Mouse (Mus musculus): ENCODE data around the gene Abca3. TPM values are rescaled to one million over a fixed set of nuclear protein-coding genes. Genes with fewer than 3 reads are reported as not detected.

Gene Abca3
- polyA plus RNA-seq, 1 experiment from 2014 or later = 7.1 TPM

GRCm38 (mm10) chr17:24346831-24347230, 4.9 kb upstream of the Abca3 start:
- no peaks in the 10 kb centered on the region for H3K36me3 ChIP-seq (replicated peaks; ENCODE audit: insufficient read depth, low read length)
- 50% methylated on average over 7 of the region's 7 CpGs for WGBS (ENCODE audit: insufficient replicate concordance)
- H3K27ac ChIP-seq (ENCODE audit: low read depth) = no peak overlapping the region
- no peak overlapping the region for H3K4me2 ChIP-seq (ENCODE audit: low read depth, low read length)
- H3K4me1 ChIP-seq (ENCODE audit: insufficient read depth) = peaks cover 8% of the 10 kb centered on the region
- peaks cover 10% of the 10 kb centered on the region for H3K27me3 ChIP-seq (ENCODE audit: insufficient read depth, low read length)
- no peak for DNase-seq
- no peak overlapping the region for H3K4me3 ChIP-seq (ENCODE audit: low read depth, low read length)
- no peak overlapping the region for H3K9ac ChIP-seq (replicated peaks)
- ATAC-seq = no peak
- TF ChIP-seq EP300 (IDR thresholded peaks at IDR 0.05; ENCODE audit: low read depth) (no peak), CTCF (IDR thresholded peaks at IDR 0.05; ENCODE audit: low read depth) (no peak)
- H3K9me3 ChIP-seq (ENCODE audit: low read length) = no peaks in the 10 kb centered on the region

- no peak overlapping the region for H3K4me2 ChIP-seq (ENCODE audit: low read depth, low read length)
- TF ChIP-seq CTCF (IDR thresholded peaks at IDR 0.05; ENCODE audit: low read depth) = no peak
- no peak for TF ChIP-seq EP300 (IDR thresholded peaks at IDR 0.05; ENCODE audit: low read depth)
- H3K4me1 ChIP-seq (ENCODE audit: insufficient read depth) = peaks cover 27% of the 10 kb centered on the region
- H3K27me3 ChIP-seq (ENCODE audit: insufficient read depth, low read length) = peaks cover 10% of the 10 kb centered on the region
- no peak overlapping the region for H3K27ac ChIP-seq (ENCODE audit: low read depth)
- no peaks in the 10 kb centered on the region for H3K9me3 ChIP-seq (ENCODE audit: low read length)
- no peak for ATAC-seq
- no peaks in the 10 kb centered on the region for H3K36me3 ChIP-seq (replicated peaks; ENCODE audit: insufficient read depth, low read length)
- no peak overlapping the region for H3K4me3 ChIP-seq (ENCODE audit: low read depth, low read length)
- H3K9ac ChIP-seq (replicated peaks) = no peak overlapping the region
- 77% methylated on average over 2 of the region's 2 CpGs for WGBS (ENCODE audit: insufficient replicate concordance)
- DNase-seq = no peak
These were observed 2.6 kb upstream of the Abca3 start for GRCm38 (mm10) chr17:24349176-24349575.

- peaks cover 47% of the 10 kb centered on the region for H3K4me1 ChIP-seq (ENCODE audit: insufficient read depth)
- ATAC-seq = peak; percentile 8; the same call in 1 of the 2 replicates
These were observed 607 bp upstream of the Abca3 start, which contains the start of gene Abca17 for GRCm38 (mm10) chr17:24350926-24351759. TSS of gene Abca17 (minus strand) at chr17:24351068.

GRCm38 (mm10) chr17:24352370-24353194, 832 bp downstream of the Abca3 start:
- H3K36me3 ChIP-seq (replicated peaks; ENCODE audit: insufficient read depth, low read length) = no peaks in the 10 kb centered on the region
- H3K27ac ChIP-seq (ENCODE audit: low read depth) = peak overlapping the region; percentile 85
- H3K4me1 ChIP-seq (ENCODE audit: insufficient read depth) = peaks cover 48% of the 10 kb centered on the region
- WGBS (ENCODE audit: insufficient replicate concordance) = 4% methylated on average over 35 of the region's 36 CpGs
- peak; percentile 30 for DNase-seq
- ATAC-seq = peak; percentile 16
- no peak for TF ChIP-seq EP300 (IDR thresholded peaks at IDR 0.05; ENCODE audit: low read depth)
- TF ChIP-seq CTCF (IDR thresholded peaks at IDR 0.05; ENCODE audit: low read depth) = no peak
- peak overlapping the region; percentile 95 for H3K4me2 ChIP-seq (ENCODE audit: low read depth, low read length)
- peak overlapping the region; percentile 88 for H3K4me3 ChIP-seq (ENCODE audit: low read depth, low read length)
- H3K9me3 ChIP-seq (ENCODE audit: low read length) = no peaks in the 10 kb centered on the region
- H3K27me3 ChIP-seq (ENCODE audit: insufficient read depth, low read length) = peaks cover 10% of the 10 kb centered on the region
- peak overlapping the region; percentile 92 for H3K9ac ChIP-seq (replicated peaks)

More at GRCm38 (mm10) chr17:24350926-24351759, 607 bp upstream of the Abca3 start, which contains the start of gene Abca17:
- TF ChIP-seq CTCF (IDR thresholded peaks at IDR 0.05; ENCODE audit: low read depth) = no peak
- no peak for TF ChIP-seq EP300 (IDR thresholded peaks at IDR 0.05; ENCODE audit: low read depth)
- peak; percentile 55 for DNase-seq
- Histone ChIP-seq H3K27ac (ENCODE audit: low read depth) (peak within 1 kb of the TSS; percentile 85), H3K4me3 (ENCODE audit: low read depth, low read length) (peak within 1 kb of the TSS; percentile 88), H3K9ac (replicated peaks) (peak within 1 kb of the TSS; percentile 92), H3K27me3 (ENCODE audit: insufficient read depth, low read length) (peaks cover 10% of the 10 kb centered on the region), H3K36me3 (replicated peaks; ENCODE audit: insufficient read depth, low read length) (no peaks in the 10 kb centered on the region), H3K9me3 (ENCODE audit: low read length) (no peaks in the 10 kb centered on the region), H3K4me2 (ENCODE audit: low read depth, low read length) (peak within 1 kb of the TSS; percentile 95)
- 3% methylated on average over 42 of the region's 42 CpGs for WGBS (ENCODE audit: insufficient replicate concordance)

GRCm38 (mm10) chr17:24353960-24354359, 2.2 kb downstream of the Abca3 start:
- TF ChIP-seq CTCF (IDR thresholded peaks at IDR 0.05; ENCODE audit: low read depth) = no peak
- peak; percentile 81 for TF ChIP-seq EP300 (IDR thresholded peaks at IDR 0.05; ENCODE audit: low read depth)
- peak overlapping the region; percentile 5; the same call in 1 of the 2 replicates for H3K9ac ChIP-seq (replicated peaks)
- no peak overlapping the region for H3K4me3 ChIP-seq (ENCODE audit: low read depth, low read length)
- ATAC-seq = peak; percentile 30
- 67% methylated on average over 3 of the region's 3 CpGs for WGBS (ENCODE audit: insufficient replicate concordance)
- H3K9me3 ChIP-seq (ENCODE audit: low read length) = no peaks in the 10 kb centered on the region
- H3K27ac ChIP-seq (ENCODE audit: low read depth) = peak overlapping the region; percentile 85
- peaks cover 53% of the 10 kb centered on the region for H3K4me1 ChIP-seq (ENCODE audit: insufficient read depth)
- H3K4me2 ChIP-seq (ENCODE audit: low read depth, low read length) = peak overlapping the region; percentile 95
- DNase-seq = peak; percentile 22
- H3K36me3 ChIP-seq (replicated peaks; ENCODE audit: insufficient read depth, low read length) = 0 out of 2 replicates have a peak, but pooled peaks cover 2% of the 10 kb centered on the region
- peaks cover 10% of the 10 kb centered on the region for H3K27me3 ChIP-seq (ENCODE audit: insufficient read depth, low read length)

- Histone ChIP-seq H3K27ac (ENCODE audit: low read depth) (peak overlapping the region; percentile 85; the same call in 1 of the 2 replicates), H3K9ac (replicated peaks) (no peak overlapping the region), H3K9me3 (ENCODE audit: low read length) (no peaks in the 10 kb centered on the region), H3K27me3 (ENCODE audit: insufficient read depth, low read length) (peaks cover 6% of the 10 kb centered on the region), H3K4me2 (ENCODE audit: low read depth, low read length) (peak overlapping the region; percentile 95), H3K4me1 (ENCODE audit: insufficient read depth) (peaks cover 66% of the 10 kb centered on the region), H3K4me3 (ENCODE audit: low read depth, low read length) (no peak overlapping the region), H3K36me3 (replicated peaks; ENCODE audit: insufficient read depth, low read length) (0 out of 2 replicates have a peak, but pooled peaks cover 2% of the 10 kb centered on the region)
- ATAC-seq = no peak
- DNase-seq = no peak
- WGBS (ENCODE audit: insufficient replicate concordance) = 64% methylated on average over 8 of the region's 8 CpGs
- TF ChIP-seq CTCF (IDR thresholded peaks at IDR 0.05; ENCODE audit: low read depth) (no peak), EP300 (IDR thresholded peaks at IDR 0.05; ENCODE audit: low read depth) (no peak)
These were observed 3.5 kb downstream of the Abca3 start for GRCm38 (mm10) chr17:24355284-24355683.

Measured in liver, postnatal 0 days (tissue).